Mouse (Mus musculus): ENCODE results near the gene Ankrd44.

Ankrd44 gene

GRCm38 (mm10) chr1:54755690-54756365, 170.4 kb downstream of the Ankrd44 start:
- DNase-seq (ENCODE audit: low spot score), result no peak

- DNase-seq (ENCODE audit: low spot score), result no peak
Observed at GRCm38 (mm10) chr1:54749961-54750360, 176.2 kb downstream of the Ankrd44 start.

GRCm38 (mm10) chr1:54749516-54749915, 176.7 kb downstream of the Ankrd44 start:
- no peak for DNase-seq (ENCODE audit: low spot score)

DNA sequence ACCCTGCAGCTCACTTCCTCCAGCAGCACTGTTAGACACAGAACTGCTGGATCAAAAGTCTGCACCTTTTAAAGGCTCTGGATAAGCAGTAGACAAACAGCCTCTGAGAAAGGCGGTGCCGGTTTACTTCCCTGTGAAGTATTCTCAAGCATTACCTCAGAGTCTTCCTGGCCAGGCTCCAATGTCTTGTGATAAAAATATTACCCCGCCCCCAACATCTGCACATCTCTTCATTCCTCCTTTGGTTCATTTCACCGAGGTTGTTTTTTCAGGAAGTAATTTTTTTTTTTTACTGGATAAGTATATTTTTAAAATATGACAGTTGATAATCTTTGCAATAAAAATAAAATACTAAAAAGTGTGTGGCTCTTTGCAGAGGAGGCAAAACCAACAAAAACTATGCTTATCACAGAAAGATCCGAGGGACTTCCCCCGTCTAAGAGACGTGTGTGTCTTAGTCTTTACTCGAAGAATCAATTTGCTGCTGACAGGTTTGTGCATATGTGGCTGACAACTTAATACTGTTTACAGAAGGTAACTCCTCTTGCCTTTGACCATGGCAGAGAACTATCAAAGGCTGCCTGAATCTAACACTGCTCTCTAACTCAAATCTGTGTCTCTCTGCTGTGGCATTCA, 178.3 kb downstream of the Ankrd44 start:
- peak; percentile 48 for DNase-seq (ENCODE audit: low spot score)

DNA sequence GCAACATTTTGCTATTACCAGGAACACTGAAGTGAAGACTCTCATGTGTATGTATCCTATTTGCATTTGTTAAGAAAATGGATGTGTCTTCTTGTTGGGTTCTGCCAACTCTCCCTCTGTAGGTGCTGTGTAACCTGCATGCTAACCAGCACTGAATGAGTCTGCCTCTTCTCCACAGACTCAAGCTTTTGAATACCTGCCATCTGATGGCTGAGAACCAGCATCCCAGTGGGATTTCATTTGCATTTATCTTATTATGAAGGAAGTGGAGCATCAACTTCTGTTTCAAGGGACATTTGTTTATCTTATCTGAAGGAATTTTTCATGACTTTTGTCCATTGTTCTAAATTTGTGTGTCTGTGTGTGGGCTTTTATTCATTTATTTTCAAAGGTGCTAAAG, 180.5 kb downstream of the Ankrd44 start:
- no peak for DNase-seq (ENCODE audit: low spot score)

- no peak for DNase-seq (ENCODE audit: low spot score)
Observed at GRCm38 (mm10) chr1:54744171-54744570, 182.0 kb downstream of the Ankrd44 start.

GRCm38 (mm10) chr1:54743072-54743471, 183.1 kb downstream of the Ankrd44 start:
- DNase-seq (ENCODE audit: low spot score), result no peak

DNA sequence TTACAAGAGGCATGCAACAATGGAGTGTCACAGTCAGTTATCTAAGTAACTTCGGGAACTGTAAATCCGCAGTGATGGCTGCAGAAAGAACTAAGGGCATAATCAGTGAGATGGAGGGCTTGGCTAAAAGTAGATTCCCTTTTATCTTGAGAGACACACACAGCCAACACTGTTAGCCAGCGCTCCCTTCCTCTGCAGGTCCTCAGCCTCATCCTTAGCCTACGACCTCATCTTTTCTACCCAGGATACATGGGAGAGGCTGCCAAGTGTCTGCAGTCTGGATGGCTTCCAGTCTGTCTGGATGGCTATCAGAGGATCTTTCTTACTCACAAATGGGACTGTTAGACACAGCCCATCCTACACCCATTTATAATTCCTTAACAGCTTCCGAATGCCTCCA, 185.3 kb downstream of the Ankrd44 start:
- no peak for DNase-seq (ENCODE audit: low spot score)

DNA sequence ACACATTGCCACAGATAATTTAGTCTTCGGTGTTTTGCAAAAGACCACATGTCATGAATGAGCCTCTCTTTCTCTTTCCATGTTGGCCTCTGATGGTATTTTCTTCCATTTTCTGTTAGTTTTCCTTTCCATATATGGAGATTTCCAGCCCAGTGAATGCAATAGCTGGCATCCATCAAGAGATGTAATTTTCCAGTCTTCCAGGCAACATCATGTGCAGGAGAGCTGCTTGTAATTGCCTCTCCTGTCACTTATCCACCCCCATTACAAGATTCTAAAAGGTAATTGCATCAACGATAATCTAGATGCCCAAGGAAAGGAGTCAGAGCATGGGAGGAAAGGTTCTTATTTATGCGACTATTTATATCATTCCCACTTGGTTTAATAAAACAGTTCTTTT, 188.7 kb downstream of the Ankrd44 start:
- no peak for DNase-seq (ENCODE audit: low spot score)

DNA sequence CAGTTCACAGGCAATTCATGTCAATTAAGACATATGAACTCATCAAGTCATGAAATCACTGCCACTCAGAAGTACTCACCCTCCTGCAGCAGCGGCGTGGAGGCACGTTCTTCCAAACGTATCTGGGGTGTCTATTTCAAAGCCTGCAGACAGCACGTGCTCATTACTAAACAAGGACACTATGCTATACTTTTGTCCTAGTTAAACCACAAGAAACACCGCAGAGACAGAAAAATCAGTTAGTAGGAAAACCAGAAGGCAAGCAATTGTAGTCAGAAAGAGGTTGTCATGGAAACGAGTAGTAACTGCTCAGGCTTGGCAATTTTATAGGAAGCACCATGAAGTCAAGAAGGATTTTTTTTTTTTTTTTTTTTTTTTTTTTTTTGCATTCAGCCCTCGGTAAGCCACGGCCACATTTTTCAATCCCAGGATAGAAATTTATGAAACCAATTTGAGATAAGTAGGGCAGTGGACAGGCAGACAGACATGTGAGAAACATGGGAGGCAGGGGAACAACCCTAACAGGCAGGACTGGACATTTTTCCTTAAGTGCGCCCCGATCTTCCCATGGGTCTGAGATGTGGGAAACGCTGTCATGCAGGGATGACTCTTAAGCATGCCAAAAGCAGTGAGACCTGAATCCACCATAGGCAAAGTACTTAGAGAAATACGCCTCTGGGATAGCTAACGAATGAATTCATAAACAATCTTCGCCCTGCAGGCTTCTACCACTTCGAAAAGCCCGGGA, 191.1 kb downstream of the Ankrd44 start:
- no peak for DNase-seq (ENCODE audit: low spot score)

- DNase-seq (ENCODE audit: low spot score), result no peak
Observed at GRCm38 (mm10) chr1:54729316-54729715, 196.9 kb downstream of the Ankrd44 start.

GRCm38 (mm10) chr1:54726555-54726954, 199.6 kb downstream of the Ankrd44 start:
- DNase-seq (ENCODE audit: low spot score), result no peak

DNA sequence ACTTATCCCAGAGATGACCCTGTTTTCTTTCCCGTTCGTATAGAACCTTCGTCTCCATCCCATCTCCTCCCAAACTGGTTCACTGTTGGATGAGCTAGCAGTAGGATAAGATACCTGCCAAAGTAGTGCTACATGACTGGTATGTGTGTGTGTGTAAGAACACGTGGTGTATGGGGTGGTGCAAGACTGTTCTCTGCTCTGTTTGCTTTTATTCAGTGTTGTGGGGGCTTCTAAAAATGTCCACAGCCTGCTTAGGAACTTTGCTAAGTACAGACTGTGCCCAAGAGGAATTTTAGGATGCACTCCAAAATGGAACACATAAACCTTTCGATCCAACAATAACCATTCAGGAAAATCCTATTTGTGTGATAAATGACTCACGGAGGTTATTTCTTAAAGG, 209.3 kb downstream of the Ankrd44 start:
- DNase-seq (ENCODE audit: low spot score), result no peak

GRCm38 (mm10) chr1:54715061-54715760, 211.0 kb downstream of the Ankrd44 start:
- DNase-seq (ENCODE audit: low spot score), result no peak

DNA sequence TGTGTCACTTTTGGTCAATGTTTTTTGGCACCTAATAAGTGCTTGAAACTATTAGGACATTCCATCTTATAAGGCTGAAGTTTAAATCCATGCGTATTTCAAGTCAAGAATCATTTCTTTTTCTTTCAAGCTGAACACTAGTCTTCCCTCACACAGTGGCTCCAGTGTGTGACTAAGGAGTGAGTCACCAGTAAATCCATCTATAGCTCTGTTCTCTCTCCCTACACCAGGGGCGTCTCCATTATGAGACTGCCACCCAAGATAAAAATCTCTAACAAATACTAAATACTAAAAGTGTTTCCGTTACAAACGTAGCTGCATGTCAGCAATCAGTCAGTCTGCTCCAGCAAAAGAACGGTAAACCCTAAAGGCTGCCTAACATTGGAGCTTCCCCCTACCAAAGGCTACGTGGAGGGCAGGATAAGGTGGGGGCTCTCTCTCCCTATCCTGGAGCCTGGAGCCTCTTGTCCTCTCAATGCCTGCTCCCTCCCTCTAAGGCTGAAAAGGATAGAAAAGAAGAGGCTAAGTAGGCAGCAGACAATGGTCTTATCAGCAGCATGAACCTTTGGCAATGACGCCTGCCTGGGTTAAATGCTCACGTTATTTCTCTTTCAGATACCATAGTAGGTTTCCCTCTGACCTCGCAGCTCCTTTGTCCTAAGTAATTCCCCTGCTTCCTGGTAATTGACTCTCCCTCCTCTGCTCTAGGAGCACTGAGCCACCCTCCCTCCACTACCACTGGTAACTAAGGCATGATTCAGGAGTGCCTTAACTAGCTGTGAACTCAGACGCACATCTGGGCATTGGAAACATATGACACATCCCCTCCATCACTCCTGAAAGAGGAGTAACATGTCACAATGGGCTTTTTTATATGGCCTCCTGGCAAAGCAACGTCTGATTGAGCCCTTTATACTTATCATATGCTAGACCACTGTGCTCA, 212.7 kb downstream of the Ankrd44 start:
- DNase-seq (ENCODE audit: low spot score), result no peak

GRCm38 (mm10) chr1:54711568-54711967, 214.6 kb downstream of the Ankrd44 start:
- DNase-seq (ENCODE audit: low spot score), result no peak

- DNase-seq (ENCODE audit: low spot score), result no peak
Observed at GRCm38 (mm10) chr1:54710550-54710949, 215.6 kb downstream of the Ankrd44 start.

DNA sequence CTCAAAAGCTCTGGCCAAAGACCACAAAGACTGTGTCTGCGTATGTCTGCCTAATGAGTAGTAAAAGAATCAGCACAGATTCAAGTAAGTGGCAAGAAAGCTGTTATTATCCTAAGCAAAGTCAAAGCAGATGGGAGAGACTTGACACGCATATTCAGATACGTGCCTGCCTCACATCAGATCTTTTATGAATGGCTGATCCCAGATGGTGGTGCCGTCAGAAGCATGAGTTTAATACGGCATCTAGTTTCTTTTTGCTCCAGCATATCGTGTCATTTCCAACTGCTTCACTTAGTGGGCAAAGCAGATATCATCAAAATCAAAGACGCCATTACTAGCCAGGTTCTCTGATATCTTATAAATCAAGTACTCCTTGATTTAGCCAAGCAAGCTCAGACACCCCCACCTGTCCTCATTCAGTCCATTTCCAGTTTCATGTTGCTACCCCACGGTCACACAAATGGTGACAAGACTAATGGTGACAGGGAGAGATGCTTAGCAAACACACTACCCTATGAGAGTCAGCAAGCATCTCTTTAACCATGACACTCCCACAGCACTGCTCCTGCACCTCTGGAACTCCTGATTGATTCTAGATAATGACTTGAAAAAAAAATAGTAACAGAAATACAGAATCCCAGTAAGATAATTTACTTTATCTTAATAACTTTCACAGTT, 218.2 kb downstream of the Ankrd44 start:
- no peak for DNase-seq (ENCODE audit: low spot score)

GRCm38 (mm10) chr1:54707036-54707887, 218.9 kb downstream of the Ankrd44 start:
- DNase-seq (ENCODE audit: low spot score), result no peak

GRCm38 (mm10) chr1:54706621-54707020, 219.6 kb downstream of the Ankrd44 start:
- DNase-seq (ENCODE audit: low spot score), result no peak
